Mouse (Mus musculus): ENCODE measurements at regions not wholly inside any gene's neighbourhood (a gene's known extent, or its start where the extent isn't known, plus 50 kb on each side); places are given as distances from the start of the nearest gene placed in this dataset.

- no peaks in the 10 kb centered on the region for H3K36me3 ChIP-seq (replicated peaks in 1 of 2; ENCODE audit: control insufficient read depth in 1 of 2, insufficient read depth in 1 of 2, low read length in 1 of 2)
- in situ Hi-C loops (cut with MboI; ENCODE audit: low pct_ligation_motif_present, low pct_unique_long_range_greater_than_20kb, low sequenced_read_pairs), result no loop called here
- no peak overlapping the region for H3K4me3 ChIP-seq (replicated peaks in 1 of 3; ENCODE audit: low read depth in 2 of 3, low read length in 2 of 3, poor library complexity in 1 of 3)
- H3K9me3 ChIP-seq (replicated peaks; ENCODE audit: low read length), result no peaks in the 10 kb centered on the region
- H3K79me2 ChIP-seq (replicated peaks; ENCODE audit: control insufficient read depth, extremely low read depth, insufficient read depth, poor library complexity, severe bottlenecking), result no peaks in the 10 kb centered on the region
- H3K4me2 ChIP-seq (ENCODE audit: insufficient read depth, low read depth, poor library complexity, severe bottlenecking), result no peak overlapping the region
- no peak overlapping the region for H3K27ac ChIP-seq (ENCODE audit: insufficient read depth, low read depth)
- H3K27me3 ChIP-seq (replicated peaks), result no peaks in the 10 kb centered on the region
- peaks cover 0 to 5% of the 10 kb centered on the region in 2 experiments; a peak in 1 of 4 replicates for H3K4me1 ChIP-seq (ENCODE audit: control insufficient read depth in 1 of 2, insufficient read depth in 2 of 2)
- no peak for TF ChIP-seq EP300 (IDR thresholded peaks at IDR 0.05; ENCODE audit: low read length)
- no peak for TF ChIP-seq PAX5 (IDR thresholded peaks at IDR 0.05; ENCODE audit: low read length)
- no peak for TF ChIP-seq E2F4 (IDR thresholded peaks at IDR 0.05; ENCODE audit: insufficient replicate concordance, low read depth, low read length)
- TF ChIP-seq KAT2A (IDR thresholded peaks at IDR 0.05; ENCODE audit: insufficient replicate concordance, low read length), result no peak
- TF ChIP-seq HCFC1 (IDR thresholded peaks at IDR 0.05; ENCODE audit: low read depth, low read length), result no peak
- no peak for TF ChIP-seq NRF1 (IDR thresholded peaks at IDR 0.05; ENCODE audit: low read depth, low read length)
- TF ChIP-seq MAZ (IDR thresholded peaks at IDR 0.05; ENCODE audit: low read depth, low read length), result no peak
- TF ChIP-seq MEF2A (IDR thresholded peaks at IDR 0.05; ENCODE audit: borderline replicate concordance, low read depth, low read length), result no peak
- TF ChIP-seq MAX (IDR thresholded peaks at IDR 0.05; ENCODE audit: low read length), result no peak
- no peak for TF ChIP-seq ETS1 (conservative IDR thresholded peaks at IDR 0.05; ENCODE audit: low read depth, low read length)
- TF ChIP-seq ELF1 (IDR thresholded peaks at IDR 0.05; ENCODE audit: low read depth, low read length), result no peak
- TF ChIP-seq BHLHE40 (IDR thresholded peaks at IDR 0.05; ENCODE audit: low read depth, low read length), result no peak
- TF ChIP-seq ZNF384 (IDR thresholded peaks at IDR 0.05; ENCODE audit: low read depth, low read length), result no peak
- TF ChIP-seq ZC3H11A (IDR thresholded peaks at IDR 0.05; ENCODE audit: low read depth, low read length), result no peak
- no peak for TF ChIP-seq USF1 (IDR thresholded peaks at IDR 0.05; ENCODE audit: low read depth, low read length)
- no peak for TF ChIP-seq TCF12 (IDR thresholded peaks at IDR 0.05; ENCODE audit: low read depth, low read length)
- no peak for TF ChIP-seq UBTF (IDR thresholded peaks at IDR 0.05; ENCODE audit: low read depth, low read length)
- TF ChIP-seq RAD21 (IDR thresholded peaks at IDR 0.05; ENCODE audit: low read depth, low read length), result no peak
- TF ChIP-seq MAFK (IDR thresholded peaks at IDR 0.05; ENCODE audit: insufficient replicate concordance, low read length), result no peak
- DNase-seq (ENCODE audit: extremely low read depth), result no peak
- dilution Hi-C loops (cut with MboI; ENCODE audit: extremely low pct_ligation_motif_present, extremely low pct_unique_long_range_greater_than_20kb, low sequenced_read_pairs), result no loop called here
- H3K9ac ChIP-seq (ENCODE audit: insufficient read depth, low read depth), result no peak overlapping the region
Observed at GRCm38 (mm10) chr5:91875875-91876681, 86.8 kb downstream of the Rchy1 start.

- no peak overlapping the region for H3K4me2 ChIP-seq (ENCODE audit: insufficient read depth, low read depth, poor library complexity, severe bottlenecking)
- in situ Hi-C loops (cut with MboI; ENCODE audit: low pct_ligation_motif_present, low pct_unique_long_range_greater_than_20kb, low sequenced_read_pairs), result no loop called here
- no peaks in the 10 kb centered on the region for H3K27me3 ChIP-seq (replicated peaks)
- dilution Hi-C loops (cut with MboI; ENCODE audit: extremely low pct_ligation_motif_present, extremely low pct_unique_long_range_greater_than_20kb, low sequenced_read_pairs), result no loop called here
- H3K9ac ChIP-seq (ENCODE audit: insufficient read depth, low read depth), result no peak overlapping the region
- H3K36me3 ChIP-seq (replicated peaks in 1 of 2; ENCODE audit: control insufficient read depth in 1 of 2, insufficient read depth in 1 of 2, low read length in 1 of 2), result no peaks in the 10 kb centered on the region
- H3K27ac ChIP-seq (ENCODE audit: insufficient read depth, low read depth), result no peak overlapping the region
- H3K9me3 ChIP-seq (replicated peaks; ENCODE audit: low read length), result no peaks in the 10 kb centered on the region
- H3K4me1 ChIP-seq (ENCODE audit: control insufficient read depth in 1 of 2, insufficient read depth in 2 of 2), result peaks cover 0 to 5% of the 10 kb centered on the region in 2 experiments; a peak in 1 of 4 replicates
- DNase-seq (ENCODE audit: extremely low read depth), result no peak
- H3K4me3 ChIP-seq (replicated peaks in 1 of 3; ENCODE audit: low read depth in 2 of 3, low read length in 2 of 3, poor library complexity in 1 of 3), result no peak overlapping the region
- TF ChIP-seq TBP (conservative IDR thresholded peaks at IDR 0.05; ENCODE audit: low read depth, low read length) (no peak), E2F4 (IDR thresholded peaks at IDR 0.05; ENCODE audit: insufficient replicate concordance, low read depth, low read length) (no peak), ZC3H11A (IDR thresholded peaks at IDR 0.05; ENCODE audit: low read depth, low read length) (no peak), UBTF (IDR thresholded peaks at IDR 0.05; ENCODE audit: low read depth, low read length) (no peak), USF1 (IDR thresholded peaks at IDR 0.05; ENCODE audit: low read depth, low read length) (no peak), CTCF (conservative IDR thresholded peaks at IDR 0.05 in 1 of 2, IDR thresholded peaks at IDR 0.05 in 1 of 2; ENCODE audit: low read depth in 2 of 2, low read length in 2 of 2) (no peak), TCF12 (IDR thresholded peaks at IDR 0.05; ENCODE audit: low read depth, low read length) (no peak), MAFK (IDR thresholded peaks at IDR 0.05; ENCODE audit: insufficient replicate concordance, low read length) (no peak), BHLHE40 (IDR thresholded peaks at IDR 0.05; ENCODE audit: low read depth, low read length) (no peak), RCOR1 (conservative IDR thresholded peaks at IDR 0.05; ENCODE audit: low read depth, low read length) (no peak), EP300 (IDR thresholded peaks at IDR 0.05; ENCODE audit: low read length) (no peak), SIN3A (IDR thresholded peaks at IDR 0.05; ENCODE audit: low read length) (no peak), ZKSCAN1 (IDR thresholded peaks at IDR 0.05; ENCODE audit: borderline replicate concordance, low read depth, low read length) (no peak), NRF1 (IDR thresholded peaks at IDR 0.05; ENCODE audit: low read depth, low read length) (no peak), MXI1 (IDR thresholded peaks at IDR 0.05; ENCODE audit: low read depth, low read length) (no peak), USF2 (conservative IDR thresholded peaks at IDR 0.05; ENCODE audit: low read depth, low read length) (no peak), IRF4 (IDR thresholded peaks at IDR 0.05; ENCODE audit: low read depth, low read length) (no peak), HCFC1 (IDR thresholded peaks at IDR 0.05; ENCODE audit: low read depth, low read length) (no peak), MYC (IDR thresholded peaks at IDR 0.05; ENCODE audit: low read depth, low read length) (no peak)
- H3K79me2 ChIP-seq (replicated peaks; ENCODE audit: control insufficient read depth, extremely low read depth, insufficient read depth, poor library complexity, severe bottlenecking), result no peaks in the 10 kb centered on the region
Observed at GRCm38 (mm10) chr5:91872816-91873215, 90.1 kb downstream of the Rchy1 start.
